Mouse (Mus musculus) cerebellum, postnatal 4 days (tissue): ENCODE measurements at regions not wholly inside any gene's neighbourhood (a gene's known extent, or its start where the extent isn't known, plus 50 kb on each side); places are given as distances from the start of the nearest gene placed in this dataset.

Experiments used
- DNase-seq, 2 experiments: peaks; one replicate each; pipeline ENCODE4 v3.0.0; 2022; ENCODE audit warnings: low spot score in 2 of 2, mixed read lengths in 1 of 2

DNA sequence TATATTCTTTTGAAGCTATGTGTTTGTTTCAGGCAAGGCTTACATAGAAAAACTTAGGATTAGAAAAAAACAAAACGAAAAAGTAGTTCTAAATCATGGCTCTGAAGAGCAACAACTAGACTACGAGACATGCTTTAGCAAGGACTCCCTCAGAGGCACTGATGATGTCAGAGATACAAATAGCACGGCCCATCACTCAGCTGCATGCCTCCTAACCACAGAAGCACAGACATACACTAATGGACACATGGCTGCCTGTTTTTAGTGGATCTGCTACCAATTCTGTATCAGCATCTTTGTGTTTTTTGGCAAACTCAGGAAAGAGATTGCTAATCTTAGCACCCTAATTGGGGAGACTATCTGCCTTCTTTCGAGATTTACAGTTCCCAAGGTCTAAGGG is 138.6 kb upstream of the Nt5c1b start:
- DNase-seq = no peak

GRCm38 (mm10) chr12:10231683-10232082 is 138.1 kb upstream of the Nt5c1b start:
- no peak for DNase-seq

GRCm38 (mm10) chr12:10248110-10248509 is 121.7 kb upstream of the Nt5c1b start:
- no peak for DNase-seq

- no peak for DNase-seq
Measured at GRCm38 (mm10) chr12:10256385-10256784, 113.4 kb upstream of the Nt5c1b start.

GRCm38 (mm10) chr12:10266201-10266600 is 103.6 kb upstream of the Nt5c1b start:
- DNase-seq = no peak

- no peak for DNase-seq
Measured at GRCm38 (mm10) chr12:10272038-10272437, 97.7 kb upstream of the Nt5c1b start.

- DNase-seq = no peak
Measured at GRCm38 (mm10) chr12:10275226-10275625, 94.5 kb upstream of the Nt5c1b start.

- DNase-seq = no peak
Measured at GRCm38 (mm10) chr12:10292646-10293045, 77.1 kb upstream of the Nt5c1b start.

DNA sequence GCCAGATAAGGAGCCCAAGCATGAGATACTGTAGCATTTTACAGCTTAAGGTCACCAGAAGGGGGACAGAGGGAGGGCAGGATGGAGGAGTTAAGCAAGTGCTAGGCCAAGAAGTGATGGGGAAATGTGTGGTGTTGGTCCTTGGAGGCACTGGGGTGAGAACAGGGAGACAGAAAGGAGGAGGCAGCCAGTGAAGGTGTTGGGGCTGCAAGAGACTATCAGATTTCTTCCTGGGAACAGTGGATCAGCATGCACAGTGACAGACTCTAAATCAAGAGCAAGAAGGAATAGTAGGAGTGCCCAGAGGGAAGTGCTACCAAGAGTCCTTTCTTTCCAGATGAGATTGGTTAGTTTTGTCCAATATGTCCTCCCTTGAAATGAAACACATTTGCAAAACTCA is 63.8 kb upstream of the Nt5c1b start:
- no peak for DNase-seq
